Mouse (Mus musculus) heart, embryonic 11.5 days (tissue): ENCODE results near the gene Rbm15. TPM values are rescaled to one million over a fixed set of nuclear protein-coding genes. Genes with fewer than 3 reads are reported as not detected.

Experiments used
- ATAC-seq: fragments of 200-750 bp; cut with Nextera tagmentation; replicated peaks from 2 replicates; pipeline ENCODE4 v1.8.0; 2017; ENCODE audit warnings: moderate library complexity; ENCODE audit not compliant: insufficient number of reproducible peaks, low FRiP score, low TSS enrichment
- H3K27ac ChIP-seq: fragments of 300-500 bp; sonication (generic); 2 replicates; pipeline ENCODE4 v1.5.1; 2014; ENCODE audit warnings: mild to moderate bottlenecking, low read depth, low read length
- H3K27me3 ChIP-seq: fragments of 300-500 bp; sonication (generic); 2 replicates; pipeline ENCODE4 v1.6.1; 2014; ENCODE audit warnings: mild to moderate bottlenecking, low read length, mixed read lengths; ENCODE audit not compliant: control insufficient read depth, insufficient read depth
- H3K36me3 ChIP-seq: fragments of 300-500 bp; sonication (generic); 2 replicates; pipeline ENCODE4 v1.6.1; 2014; ENCODE audit warnings: mild to moderate bottlenecking, low read length, moderate library complexity, mixed read lengths; ENCODE audit not compliant: control insufficient read depth, insufficient read depth
- H3K4me1 ChIP-seq: fragments of 300-500 bp; sonication (generic); 2 replicates; pipeline ENCODE4 v1.6.1; 2014; ENCODE audit warnings: low read length; ENCODE audit not compliant: control insufficient read depth, insufficient read depth
- H3K4me2 ChIP-seq: fragments of 300-500 bp; sonication (generic); 2 replicates; pipeline ENCODE4 v1.6.1; 2014; ENCODE audit warnings: mild to moderate bottlenecking, moderate library complexity
- H3K4me3 ChIP-seq: fragments of 300-500 bp; sonication (generic); 2 replicates; pipeline ENCODE4 v1.5.1; 2014; ENCODE audit warnings: low read depth, low read length
- H3K9ac ChIP-seq: fragments of 300-500 bp; sonication (generic); 2 replicates; pipeline ENCODE4 v1.6.1; 2014; ENCODE audit warnings: mild to moderate bottlenecking, low read depth, low read length, moderate library complexity
- H3K9me3 ChIP-seq: fragments of 300-500 bp; sonication (generic); replicated peaks from 2 replicates; pipeline ENCODE4 v1.6.1; 2016; ENCODE audit warnings: low read length; ENCODE audit not compliant: control insufficient read depth
- WGBS: fragments of 180-500 bp; shearing (Covaris S2); extraction: QIAGEN DNeasy Blood & Tissue Kit; methylation state at CpG from one replicate; pipeline ENCODE4 v1.1.7; 2014; ENCODE audit not compliant: insufficient replicate concordance; 5-methylcytosine and 5-hydroxymethylcytosine counted together
- polyA plus RNA-seq: library from polyadenylated mRNA; unstranded; fragments of >200 nt; fragmentation: Nextera tagmentation; extraction: Ambion mirVana; gene quantifications from 2 replicates; pipeline ENCODE4 v1.2.1, GENCODE M21; 2014

Rbm15 gene
- polyA plus RNA-seq, 1 experiment from 2014 or later: 14.1 TPM

DNA sequence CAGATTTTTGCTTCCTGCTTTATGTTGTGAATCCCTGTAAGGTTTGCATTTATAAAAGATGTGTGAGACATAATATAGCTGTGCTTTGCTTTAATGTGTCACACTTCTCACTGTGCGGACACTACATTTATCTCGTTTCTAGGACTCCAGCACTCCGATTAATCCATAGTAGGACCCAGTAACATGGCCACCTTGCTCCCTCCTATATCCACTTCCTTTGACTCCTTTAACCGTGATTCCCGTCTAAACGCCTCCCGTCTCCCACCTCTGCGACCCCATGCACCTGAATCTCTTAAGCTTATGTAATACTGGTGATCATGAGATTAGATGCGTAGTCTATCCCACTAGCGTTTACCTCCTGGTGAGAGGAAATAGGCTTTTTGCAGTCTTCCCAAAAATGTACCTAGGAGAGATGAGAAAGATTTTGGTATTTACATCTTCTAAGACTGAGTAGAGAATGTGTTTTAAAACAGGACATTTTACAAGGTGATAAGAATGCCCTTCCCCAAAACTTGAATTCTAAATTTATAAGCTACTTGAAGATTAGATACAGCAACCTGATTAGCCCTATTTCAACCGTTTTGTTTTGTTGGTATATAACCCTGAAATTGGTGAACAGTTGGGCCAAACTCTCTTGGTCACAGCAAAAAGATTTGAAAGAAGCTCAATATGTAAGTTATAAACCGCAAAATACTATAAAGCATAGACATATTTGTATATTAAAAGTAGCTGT is 895 bp upstream of the Rbm15 start:
- no peaks in the 10 kb centered on the region for H3K27me3 ChIP-seq
- H3K9ac ChIP-seq: peak overlapping the region; percentile 92
- ATAC-seq: no peak
- H3K4me2 ChIP-seq: peak overlapping the region; percentile 77
- H3K36me3 ChIP-seq: peaks cover 11% of the 10 kb centered on the region
- H3K4me1 ChIP-seq: peaks cover 17% of the 10 kb centered on the region
- peak overlapping the region; percentile 86 for H3K4me3 ChIP-seq
- 10% methylated on average over 12 of the region's 12 CpGs for WGBS
- H3K9me3 ChIP-seq: no peaks in the 10 kb centered on the region
- peak overlapping the region; percentile 99 for H3K27ac ChIP-seq

DNA sequence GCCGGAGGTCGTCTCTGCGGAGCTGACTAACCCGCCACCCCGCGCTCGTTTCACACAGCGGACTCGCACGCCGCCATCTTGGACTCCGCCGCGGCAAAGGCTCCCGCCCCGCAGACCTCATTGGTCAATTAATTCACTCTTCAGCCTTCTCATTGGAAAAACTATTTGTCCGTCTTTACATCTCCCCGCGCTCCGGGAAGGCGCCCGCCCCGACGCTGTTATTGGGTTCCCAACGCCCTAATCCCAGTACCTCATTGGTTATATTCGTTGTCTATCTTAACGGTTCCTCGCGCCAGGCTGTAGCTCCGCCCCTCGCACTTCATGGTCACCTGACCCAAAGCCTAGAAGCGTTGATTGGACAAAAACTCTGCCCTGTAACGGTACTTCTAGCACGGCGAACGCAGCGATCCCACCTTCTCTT is 503 bp downstream of the Rbm15 start:
- peak overlapping the region; percentile 97 for H3K9ac ChIP-seq
- H3K36me3 ChIP-seq: peaks cover 11% of the 10 kb centered on the region
- H3K9me3 ChIP-seq: no peaks in the 10 kb centered on the region
- WGBS: under 1% methylated on average over 37 of the region's 37 CpGs
- peak overlapping the region; percentile 86 for H3K4me3 ChIP-seq
- peak overlapping the region; percentile 99 for H3K27ac ChIP-seq
- peak; percentile 93 for ATAC-seq
- H3K4me2 ChIP-seq: peak overlapping the region; percentile 97
- H3K27me3 ChIP-seq: no peaks in the 10 kb centered on the region
- H3K4me1 ChIP-seq: peaks cover 19% of the 10 kb centered on the region

DNA sequence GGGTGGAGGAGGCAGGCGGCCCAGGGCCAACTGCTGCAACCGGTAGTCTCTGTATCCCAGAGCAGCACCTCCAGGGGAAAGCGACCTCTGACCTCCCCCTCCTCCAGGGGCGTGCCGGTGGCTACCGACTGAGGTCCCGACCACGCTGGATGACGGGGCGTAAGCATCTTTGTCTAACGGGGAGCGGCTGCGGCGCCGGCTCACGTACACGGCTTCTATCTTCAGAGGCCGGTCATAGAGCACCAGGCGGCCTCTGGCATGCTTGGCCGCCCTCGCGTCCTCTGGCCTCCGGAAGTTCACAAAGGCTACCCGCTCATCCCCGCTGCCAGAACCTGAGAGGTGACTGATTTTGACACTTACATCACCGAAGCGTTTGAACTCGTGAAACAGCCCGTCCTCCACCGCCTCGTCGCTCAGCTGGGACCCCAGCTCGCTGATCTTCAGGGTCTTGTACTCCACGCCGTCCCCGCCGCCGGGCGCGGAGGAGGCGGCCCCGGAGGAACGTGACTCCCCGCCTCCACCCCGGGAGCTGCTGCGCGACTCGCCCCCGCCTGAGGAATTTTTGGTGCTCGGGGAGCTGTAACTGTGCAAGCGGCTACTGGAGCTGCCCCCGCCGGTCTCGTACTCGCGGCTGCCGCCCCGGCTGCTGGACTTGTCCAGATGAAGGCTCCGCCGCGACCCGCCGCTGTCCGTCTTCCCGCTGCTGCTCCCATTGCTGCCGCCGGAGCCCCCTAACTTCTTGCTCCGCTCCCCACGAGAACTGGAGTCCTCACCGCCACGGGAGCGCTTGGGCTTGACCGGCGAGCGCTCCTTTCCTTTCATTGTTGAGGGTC is 1.1 kb downstream of the Rbm15 start:
- Histone ChIP-seq H3K9me3 (no peaks in the 10 kb centered on the region), H3K4me1 (peaks cover 19% of the 10 kb centered on the region), H3K4me3 (peak overlapping the region; percentile 86), H3K27ac (peak overlapping the region; percentile 95), H3K36me3 (peaks cover 11% of the 10 kb centered on the region), H3K9ac (peak overlapping the region; percentile 97), H3K27me3 (no peaks in the 10 kb centered on the region), H3K4me2 (peak overlapping the region; percentile 97)
- under 1% methylated on average over 75 of the region's 75 CpGs for WGBS
- ATAC-seq: no peak

DNA sequence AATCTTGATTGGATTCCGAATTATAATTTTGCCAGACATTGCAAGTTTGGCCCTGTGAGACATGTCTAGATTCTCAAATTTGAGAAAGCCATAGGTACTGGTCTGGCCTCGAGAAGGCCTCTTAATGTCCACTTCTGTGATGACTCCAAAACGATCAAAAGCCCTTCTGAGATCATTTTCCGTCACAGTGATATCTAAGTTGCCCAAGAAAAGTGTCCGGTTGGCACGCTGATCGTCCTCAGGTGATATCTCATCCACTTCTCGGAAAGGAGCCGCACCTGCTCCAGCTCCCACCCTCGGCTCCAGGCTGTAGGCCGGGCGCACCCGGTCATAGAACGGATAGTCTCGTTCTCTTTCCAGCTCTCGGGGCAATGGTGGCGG is 1.7 kb downstream of the Rbm15 start:
- peaks cover 19% of the 10 kb centered on the region for H3K4me1 ChIP-seq
- peak overlapping the region; percentile 97 for H3K9ac ChIP-seq
- peaks cover 11% of the 10 kb centered on the region for H3K36me3 ChIP-seq
- 22% methylated on average over 17 of the region's 17 CpGs for WGBS
- no peak for ATAC-seq
- peak overlapping the region; percentile 86 for H3K4me3 ChIP-seq
- no peaks in the 10 kb centered on the region for H3K9me3 ChIP-seq
- H3K4me2 ChIP-seq: peak overlapping the region; percentile 97
- no peaks in the 10 kb centered on the region for H3K27me3 ChIP-seq
- peak overlapping the region; percentile 95 for H3K27ac ChIP-seq

DNA sequence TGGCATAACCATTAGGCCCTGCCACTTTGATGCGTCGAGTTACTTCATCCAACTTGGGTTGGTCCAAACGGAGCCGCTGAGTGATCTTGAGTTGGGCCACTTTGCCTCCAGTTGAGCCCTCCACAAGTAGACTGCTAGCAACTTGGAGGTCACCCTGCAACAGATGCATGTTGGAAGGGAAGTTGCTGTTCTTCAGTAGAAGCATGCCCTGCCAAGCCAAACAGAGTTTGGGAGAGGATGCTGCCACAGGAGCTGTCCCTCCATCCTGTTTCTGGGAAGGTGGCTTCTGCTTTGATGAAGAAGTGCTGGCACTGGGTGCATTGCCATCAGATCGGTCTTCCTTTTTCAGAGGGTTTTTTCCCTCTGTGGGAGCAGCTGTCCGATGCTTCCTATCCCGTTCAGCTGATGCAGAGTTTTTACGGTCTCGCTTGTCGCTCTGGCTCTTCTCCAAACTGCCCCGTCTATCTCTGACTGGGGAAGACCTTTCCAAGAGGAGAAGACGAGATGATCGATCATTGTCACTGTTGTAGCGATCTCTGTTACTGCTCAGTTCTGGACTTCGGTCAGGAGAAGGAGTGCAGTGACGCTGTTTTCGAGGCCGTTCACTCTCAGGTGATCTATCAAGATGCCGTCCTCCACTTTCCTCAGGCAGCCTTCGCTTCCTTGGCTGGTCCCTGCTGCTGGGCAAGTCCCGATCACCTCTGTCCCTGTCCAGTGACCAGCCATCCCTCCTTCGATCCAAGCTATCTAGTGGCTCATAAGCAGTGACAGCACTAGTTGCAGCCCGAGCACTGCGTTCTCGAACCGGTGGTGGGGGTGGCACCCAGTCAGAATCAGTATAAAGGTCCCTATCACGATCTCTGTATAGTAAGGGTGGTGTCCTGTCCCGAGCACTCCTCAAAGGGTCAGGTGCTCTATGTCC is 2.7 kb downstream of the Rbm15 start:
- ATAC-seq: no peak
- Histone ChIP-seq H3K27ac (no peak overlapping the region), H3K4me2 (peak overlapping the region; percentile 97), H3K27me3 (no peaks in the 10 kb centered on the region), H3K9me3 (no peaks in the 10 kb centered on the region), H3K9ac (peak overlapping the region; percentile 97), H3K4me1 (peaks cover 19% of the 10 kb centered on the region), H3K4me3 (peak overlapping the region; percentile 86), H3K36me3 (peaks cover 15% of the 10 kb centered on the region)
- 62% methylated on average over 28 of the region's 28 CpGs for WGBS

DNA sequence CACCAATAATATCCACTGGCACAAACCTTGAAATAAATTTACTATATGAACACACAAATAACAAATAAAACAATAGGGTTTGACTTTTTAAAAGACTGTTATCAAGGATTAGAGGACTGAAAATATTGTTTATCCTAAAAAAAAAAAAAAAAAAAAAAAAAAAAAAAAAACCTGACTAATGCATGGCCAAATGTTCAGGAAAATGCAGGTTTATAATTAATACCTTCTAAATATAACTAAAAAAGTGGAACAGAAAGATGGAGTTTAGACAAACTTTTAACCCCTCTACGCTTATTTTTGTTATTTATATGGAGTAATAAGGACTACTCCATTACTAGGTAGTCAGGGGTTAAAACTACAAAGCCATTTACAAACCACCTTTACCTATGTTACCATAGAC is 7.0 kb downstream of the Rbm15 start:
- 95% methylated on average over 1 of the region's 1 CpGs for WGBS
- no peak overlapping the region for H3K4me3 ChIP-seq
- peaks cover 31% of the 10 kb centered on the region for H3K4me1 ChIP-seq
- H3K4me2 ChIP-seq: no peak overlapping the region
- H3K27me3 ChIP-seq: no peaks in the 10 kb centered on the region
- H3K36me3 ChIP-seq: peaks cover 22% of the 10 kb centered on the region
- ATAC-seq: no peak
- H3K9ac ChIP-seq: no peak overlapping the region
- H3K9me3 ChIP-seq: no peaks in the 10 kb centered on the region
- H3K27ac ChIP-seq: no peak overlapping the region

DNA sequence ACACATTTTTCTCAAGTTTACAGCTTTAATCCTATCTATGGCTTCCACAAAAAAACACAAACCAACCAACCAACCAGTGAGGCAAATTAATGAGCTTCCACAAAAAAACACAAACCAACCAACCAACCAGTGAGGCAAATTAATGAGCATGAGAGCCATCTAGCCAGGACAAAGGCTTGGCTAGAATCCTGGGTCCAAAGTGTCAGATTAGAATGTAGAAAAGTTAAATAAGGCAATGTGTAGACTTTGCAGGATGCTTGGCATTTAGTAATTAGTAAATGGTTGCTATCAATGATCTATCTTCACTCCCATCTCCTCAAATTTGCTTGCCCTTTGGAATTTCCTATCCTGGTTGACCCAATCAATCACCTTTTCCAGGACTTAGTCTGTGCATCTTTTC is 11.7 kb downstream of the Rbm15 start:
- no peaks in the 10 kb centered on the region for H3K9me3 ChIP-seq
- H3K9ac ChIP-seq: no peak overlapping the region
- H3K27ac ChIP-seq: no peak overlapping the region
- no peak overlapping the region for H3K4me3 ChIP-seq
- H3K36me3 ChIP-seq: peaks cover 11% of the 10 kb centered on the region
- ATAC-seq: no peak
- no peaks in the 10 kb centered on the region for H3K27me3 ChIP-seq
- no peak overlapping the region for H3K4me2 ChIP-seq
- peaks cover 14% of the 10 kb centered on the region for H3K4me1 ChIP-seq

DNA sequence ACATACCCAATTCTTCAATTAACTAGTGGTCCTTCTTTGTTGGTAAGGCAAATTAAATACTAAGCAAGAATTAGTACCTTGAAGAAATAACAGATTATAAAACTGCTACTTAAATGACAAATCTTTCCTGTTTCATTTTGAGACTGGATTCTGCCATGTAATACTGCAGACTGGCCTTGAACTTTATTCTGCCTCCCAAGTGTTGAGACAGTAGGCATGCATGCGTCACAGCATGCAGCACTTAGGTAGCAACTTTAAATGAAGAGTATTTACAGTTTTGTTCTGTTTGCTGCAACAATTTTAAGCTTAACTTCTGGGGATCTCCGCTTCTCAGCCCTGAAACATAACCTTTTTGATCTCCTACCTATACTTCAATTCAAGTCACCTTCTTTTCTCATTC is 12.3 kb downstream of the Rbm15 start:
- ATAC-seq: no peak
- peaks cover 11% of the 10 kb centered on the region for H3K36me3 ChIP-seq
- no peak overlapping the region for H3K27ac ChIP-seq
- no peaks in the 10 kb centered on the region for H3K9me3 ChIP-seq
- H3K9ac ChIP-seq: no peak overlapping the region
- H3K4me3 ChIP-seq: no peak overlapping the region
- WGBS: 91% methylated on average over 2 of the region's 2 CpGs
- no peaks in the 10 kb centered on the region for H3K27me3 ChIP-seq
- no peak overlapping the region for H3K4me2 ChIP-seq
- H3K4me1 ChIP-seq: peaks cover 14% of the 10 kb centered on the region
